Mouse (Mus musculus) ES-Bruce4 (cell line): ENCODE measurements around the gene Sfrp5.

Experiments
- EP300 ChIP-seq: IDR thresholded peaks from 2 replicates; pipeline ENCODE4 v1.6.1; 2011; ENCODE audit warnings: low read depth, low read length; ENCODE audit not compliant: insufficient read depth
- POLR2A ChIP-seq: IDR thresholded peaks from one replicate; pipeline ENCODE4 v1.8.1; 2011; ENCODE audit warnings: low read length; ENCODE audit not compliant: insufficient read depth

DNA sequence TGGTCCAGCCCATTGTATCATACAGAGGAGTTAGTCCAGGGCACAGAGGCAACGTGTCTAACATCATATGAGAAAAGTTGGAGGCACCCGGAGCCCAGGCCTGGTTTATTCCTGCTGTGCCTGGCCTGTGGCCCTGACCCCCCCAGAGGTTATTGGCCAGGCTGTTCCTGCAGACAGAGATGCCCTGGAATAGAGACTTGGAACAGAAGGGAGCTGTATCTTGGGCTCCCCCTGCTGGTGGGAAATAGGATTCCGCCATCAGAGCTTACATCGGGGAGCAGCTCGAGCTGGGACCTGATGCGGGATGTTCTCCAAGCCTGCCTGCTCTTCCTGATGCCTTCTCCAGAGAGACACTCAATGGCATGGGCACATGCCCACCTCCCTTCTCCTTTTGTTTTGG is 50.1 kb downstream of the Sfrp5 start:
- TF ChIP-seq EP300 (no peak), POLR2A (no peak)
